ENCODE assay signal across 8 mouse cellular contexts in the genomic region with DNA sequence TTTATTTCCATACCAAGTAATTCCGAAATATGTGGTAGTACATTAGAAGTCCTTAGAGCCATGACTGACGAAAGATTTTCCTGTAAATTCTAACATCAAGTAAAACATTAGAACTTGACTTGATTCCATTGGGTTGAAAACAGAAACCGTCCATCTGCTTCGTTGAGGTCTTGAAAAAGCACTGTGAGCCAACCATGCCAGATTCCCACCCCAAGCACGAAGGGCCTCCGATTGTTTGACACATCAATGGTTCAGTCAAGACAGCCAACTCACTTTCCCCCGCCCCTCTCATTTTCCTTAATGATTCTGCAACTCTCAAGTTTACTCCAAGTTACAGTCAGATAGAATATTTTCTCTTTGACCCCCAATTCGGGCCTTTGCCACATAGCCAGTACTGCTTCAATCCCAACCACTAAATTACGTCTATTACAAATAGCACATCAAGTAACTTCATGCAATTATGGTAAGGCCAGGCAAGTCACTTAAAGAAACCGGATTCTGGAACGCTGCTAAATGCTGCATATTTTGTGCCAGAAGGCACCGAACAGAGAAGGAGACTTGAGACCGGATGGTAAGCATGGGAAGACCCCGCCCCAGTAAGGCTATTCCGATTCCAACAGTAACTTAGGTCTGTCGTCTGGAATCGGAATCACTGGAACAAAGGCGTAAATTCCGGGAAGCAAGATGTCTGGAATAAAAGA. TPM values are rescaled to one million over a fixed set of nuclear protein-coding genes. Genes with fewer than 3 reads are reported as not detected.
A peak's percentile ranks its signal among the peaks of the same experiment; 100 is the strongest.
DNase-seq lines count a peak whose midpoint lies in the region; ATAC-seq and TF ChIP-seq lines count a peak whose summit lies in the region.

No protein-coding gene starts in this region.

- 1% methylated on average over 19 of the region's 19 CpGs for WGBS in heart, embryonic 13.5 days
- WGBS in limb, embryonic 12.5 days, result 4% methylated on average over 19 of the region's 19 CpGs
- 4% methylated on average over 19 of the region's 19 CpGs for WGBS in midbrain, embryonic 15.5 days

- H3K4me1 ChIP-seq in testis, adult 2 months (ENCODE audit: control insufficient read depth, insufficient read depth, low read length), result peaks cover 9% of the 10 kb centered on the region; the same call in 1 of the 2 replicates
- peaks cover 37% of the 10 kb centered on the region for H3K4me1 ChIP-seq in heart, embryonic 13.5 days
- H3K4me1 ChIP-seq in limb, embryonic 12.5 days (replicated peaks), result peaks cover 11% of the 10 kb centered on the region
- peaks cover 28% of the 10 kb centered on the region for H3K4me1 ChIP-seq in midbrain, embryonic 15.5 days

- no peaks in the 10 kb centered on the region for H3K9me3 ChIP-seq in heart, embryonic 13.5 days
- no peaks in the 10 kb centered on the region for H3K9me3 ChIP-seq in limb, embryonic 12.5 days
- no peaks in the 10 kb centered on the region for H3K9me3 ChIP-seq in midbrain, embryonic 15.5 days

- peak overlapping the region; percentile 96 for H3K9ac ChIP-seq in heart, embryonic 13.5 days
- H3K9ac ChIP-seq in limb, embryonic 12.5 days (replicated peaks), result peak overlapping the region; percentile 89
- peak overlapping the region; percentile 73 for H3K9ac ChIP-seq in midbrain, embryonic 15.5 days

- no peak for TF ChIP-seq CTCF in testis, adult 2 months (IDR thresholded peaks at IDR 0.05; ENCODE audit: control insufficient read depth, insufficient read depth, insufficient replicate concordance, low read depth, low read length)

- peak overlapping the region; percentile 86 for H3K27ac ChIP-seq in testis, adult 2 months (ENCODE audit: control insufficient read depth, insufficient read depth, low read depth, low read length)
- peak overlapping the region; percentile 99 for H3K27ac ChIP-seq in heart, embryonic 13.5 days (replicated peaks)
- H3K27ac ChIP-seq in limb, embryonic 12.5 days, result peak overlapping the region; percentile 96
- peak overlapping the region; percentile 93 for H3K27ac ChIP-seq in midbrain, embryonic 15.5 days

- no peak for ATAC-seq in CD4-positive, CD25-positive, alpha-beta regulatory T cell, adult 4 months
- ATAC-seq in heart, embryonic 13.5 days (ENCODE audit: extremely low read depth, insufficient number of reproducible peaks, low FRiP score, low TSS enrichment), result no peak
- no peak for ATAC-seq in limb, embryonic 12.5 days (ENCODE audit: insufficient number of reproducible peaks, insufficient read depth, low FRiP score, low TSS enrichment, low read depth)
- no peak; the same call in 1 of the 2 replicates for ATAC-seq in midbrain, embryonic 15.5 days (replicated peaks)
- ATAC-seq in granulocyte monocyte progenitor cell, adult 5-6 weeks (replicated peaks; ENCODE audit: poor library complexity, severe bottlenecking), result no peak

- H3K4me3 ChIP-seq in testis, adult 2 months (ENCODE audit: control insufficient read depth, low read depth, low read length), result peak overlapping the region; percentile 92
- H3K4me3 ChIP-seq in heart, embryonic 13.5 days, result peak overlapping the region; percentile 97
- H3K4me3 ChIP-seq in limb, embryonic 12.5 days (replicated peaks), result peak overlapping the region; percentile 84
- peak overlapping the region; percentile 76 for H3K4me3 ChIP-seq in midbrain, embryonic 15.5 days

- no peaks in the 10 kb centered on the region for H3K27me3 ChIP-seq in testis, adult 2 months (ENCODE audit: control insufficient read depth, insufficient read depth, low read length)
- H3K27me3 ChIP-seq in heart, embryonic 13.5 days (replicated peaks), result no peaks in the 10 kb centered on the region
- no peaks in the 10 kb centered on the region for H3K27me3 ChIP-seq in limb, embryonic 12.5 days
- no peaks in the 10 kb centered on the region for H3K27me3 ChIP-seq in midbrain, embryonic 15.5 days (replicated peaks)

- H3K4me2 ChIP-seq in heart, embryonic 13.5 days, result peak overlapping the region; percentile 90
- H3K4me2 ChIP-seq in limb, embryonic 12.5 days, result peak overlapping the region; percentile 75
- peak overlapping the region; percentile 79 for H3K4me2 ChIP-seq in midbrain, embryonic 15.5 days

- TF ChIP-seq POLR2A in testis, adult 2 months (IDR thresholded peaks at IDR 0.05; ENCODE audit: control insufficient read depth, low read depth, low read length), result no peak

- DNase-seq in CD4-positive, CD25-positive, alpha-beta regulatory T cell, adult 2 months (ENCODE audit: low read depth, low spot score), result peak; percentile 44
- no peak for DNase-seq in testis, postnatal 10 days (ENCODE audit: low spot score)

- no peaks in the 10 kb centered on the region for H3K36me3 ChIP-seq in testis, adult 2 months (ENCODE audit: control insufficient read depth, insufficient read depth, low read length)
- no peaks in the 10 kb centered on the region for H3K36me3 ChIP-seq in heart, embryonic 13.5 days
- no peaks in the 10 kb centered on the region for H3K36me3 ChIP-seq in limb, embryonic 12.5 days
- H3K36me3 ChIP-seq in midbrain, embryonic 15.5 days (replicated peaks), result no peaks in the 10 kb centered on the region

RNA-seq across cellular contexts. Expression of a gene that starts 1.1 kb away (rescaled TPM):
- polyA plus RNA-seq in CD4-positive, CD25-positive, alpha-beta regulatory T cell, adult 4 months (2017; shearing (Covaris generic)), result 10 to 100 TPM; 43.1 to 54.8 TPM
- polyA plus RNA-seq in testis, adult 2 months (2012; rRNA removed), result 14.2 and 15.3 TPM in 2 replicates
- 59.8 and 60.8 TPM in 2 replicates for polyA plus RNA-seq in heart, embryonic 13.5 days (2015; fragmentation: Nextera tagmentation; extraction: Ambion mirVana)
- polyA plus RNA-seq in limb, embryonic 12.5 days (2016; fragmentation: Nextera tagmentation; extraction: Ambion mirVana), result 95.7 and 103 TPM in 2 replicates
- polyA plus RNA-seq in midbrain, embryonic 15.5 days (2015; fragmentation: Nextera tagmentation; extraction: Ambion mirVana), result 145 and 148 TPM in 2 replicates
- total RNA-seq in granulocyte monocyte progenitor cell, adult 5-6 weeks (2014; fragmentation: Nextera tagmentation), result 57.5 and 59.4 TPM in 2 replicates
- 88.2 and 111 TPM in 2 replicates for total RNA-seq in granulocyte monocyte progenitor cell, adult 5-6 weeks (2017)

RNA-seq across cellular contexts. Expression of a gene that starts 56.2 kb away (rescaled TPM):
- polyA plus RNA-seq in CD4-positive, CD25-positive, alpha-beta regulatory T cell, adult 4 months (2017; shearing (Covaris generic)), result 1 to 10 TPM; 2.6 to 3.3 TPM
- 1.0 and 1.1 TPM in 2 replicates for polyA plus RNA-seq in testis, adult 2 months (2012; rRNA removed)
- 5.4 and 5.6 TPM in 2 replicates for polyA plus RNA-seq in heart, embryonic 13.5 days (2015; fragmentation: Nextera tagmentation; extraction: Ambion mirVana)
- polyA plus RNA-seq in limb, embryonic 12.5 days (2016; fragmentation: Nextera tagmentation; extraction: Ambion mirVana), result 19.3 and 21.6 TPM in 2 replicates
- 94.9 and 95.6 TPM in 2 replicates for polyA plus RNA-seq in midbrain, embryonic 15.5 days (2015; fragmentation: Nextera tagmentation; extraction: Ambion mirVana)
- 2.7 and 7.8 TPM in 2 replicates for total RNA-seq in granulocyte monocyte progenitor cell, adult 5-6 weeks (2014; fragmentation: Nextera tagmentation)
- 3.3 and 4.4 TPM in 2 replicates for total RNA-seq in granulocyte monocyte progenitor cell, adult 5-6 weeks (2017)
